Mouse (Mus musculus) lung, postnatal 4 days (tissue): ENCODE data around the gene Plcd3.
A peak's percentile ranks its signal among the peaks of the same experiment; 100 is the strongest.

ENCODE experiments used
- DNase-seq, 2 experiments: peaks; one replicate each; pipeline ENCODE4 v3.0.0; 2021

The Plcd3 gene

GRCm38 (mm10) chr11:103058499-103059085 is 42.9 kb downstream of the Plcd3 start:
- no peak for DNase-seq

GRCm38 (mm10) chr11:103056636-103057035 is 44.8 kb downstream of the Plcd3 start:
- DNase-seq = no peak

GRCm38 (mm10) chr11:103054798-103055197 is 46.7 kb downstream of the Plcd3 start:
- DNase-seq = peak in 1 of 2 experiments; percentile 80

GRCm38 (mm10) chr11:103053191-103054076 is 48.0 kb downstream of the Plcd3 start:
- DNase-seq = no peak

GRCm38 (mm10) chr11:103052078-103052477 is 49.4 kb downstream of the Plcd3 start:
- DNase-seq = no peak

GRCm38 (mm10) chr11:103051249-103051691 is 50.2 kb downstream of the Plcd3 start:
- peak; percentile 76 to 85 for DNase-seq

- no peak for DNase-seq
Measured at GRCm38 (mm10) chr11:103050153-103050552, 51.3 kb downstream of the Plcd3 start.

GRCm38 (mm10) chr11:103049611-103050010 is 51.8 kb downstream of the Plcd3 start:
- no peak for DNase-seq

- no peak for DNase-seq
Measured at GRCm38 (mm10) chr11:103046286-103046685, 55.2 kb downstream of the Plcd3 start.

- DNase-seq = no peak
Measured at GRCm38 (mm10) chr11:103043982-103044381, 57.5 kb downstream of the Plcd3 start.

GRCm38 (mm10) chr11:103042828-103043227 is 58.6 kb downstream of the Plcd3 start:
- DNase-seq = no peak

- DNase-seq = no peak
Measured at GRCm38 (mm10) chr11:103038037-103038436, 63.4 kb downstream of the Plcd3 start.

GRCm38 (mm10) chr11:103036881-103037465 is 64.5 kb downstream of the Plcd3 start:
- no peak for DNase-seq

GRCm38 (mm10) chr11:103035007-103035406 is 66.5 kb downstream of the Plcd3 start:
- no peak for DNase-seq

- DNase-seq = no peak
Measured at GRCm38 (mm10) chr11:103033030-103033429, 68.4 kb downstream of the Plcd3 start.

- peak; percentile 93 to 97 for DNase-seq
Measured at GRCm38 (mm10) chr11:103028176-103028891, 73.1 kb downstream of the Plcd3 start, which contains the start of the genes Nmt1 and Dcakd. Gene Nmt1 (plus strand): TSS chr11:103028190. Gene Dcakd (minus strand): TSS chr11:103028333.

GRCm38 (mm10) chr11:103027570-103028175 is 73.8 kb downstream of the Plcd3 start:
- DNase-seq = no peak

GRCm38 (mm10) chr11:103026901-103027300 is 74.6 kb downstream of the Plcd3 start:
- no peak for DNase-seq

- no peak for DNase-seq
Measured at GRCm38 (mm10) chr11:103023974-103024373, 77.5 kb downstream of the Plcd3 start.

GRCm38 (mm10) chr11:103020713-103021335 is 80.6 kb downstream of the Plcd3 start:
- no peak for DNase-seq
